ENCODE assay signal across 26 mouse cellular contexts in the genomic region with DNA sequence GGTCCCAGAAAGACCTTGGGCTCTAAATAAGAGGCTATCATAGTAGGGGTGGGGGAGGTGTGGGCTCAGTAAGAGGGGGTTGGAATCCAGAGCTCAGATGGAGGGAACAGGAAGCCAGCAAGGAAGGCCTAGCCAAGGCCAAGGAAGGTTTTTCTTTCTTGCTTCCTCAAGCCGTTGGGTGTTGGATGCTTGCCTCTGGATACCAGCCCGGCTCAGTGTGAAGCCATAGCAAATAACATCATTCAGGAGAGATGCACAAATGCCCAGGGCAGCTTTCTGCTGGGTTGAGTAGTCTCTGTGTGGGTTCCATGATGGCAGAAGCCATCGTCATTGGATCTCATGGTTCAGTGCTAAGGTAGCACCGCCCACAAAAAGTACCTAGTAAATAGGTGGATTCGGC.
"Had no signal": no experiment of that assay in that cellular context is flagged by ENCODE, and none has a peak within 500 bp of the region (broad histone marks: within the 10 kb centered on the region; RNA-seq: fewer than 3 reads in every experiment).

No protein-coding gene starts in this region.

- H3K27me3 ChIP-seq: lung, embryonic 15.5 days; neural tube, embryonic 12.5 days had no signal

- DNase-seq: liver; liver, embryonic 13.5 days; liver, postnatal 0 days; lung, adult 18-20 months; lung, adult 2 months; lung, embryonic 14.5 days; lung, postnatal 10 days; lung, postnatal 14 days; lung, postnatal 36 days; lung, postnatal 4 days; midbrain, embryonic 14.5 days had no signal

- H3K4me3 ChIP-seq: limb, embryonic 10.5 days; limb, embryonic 12.5 days; limb, embryonic 13.5 days; limb, embryonic 15.5 days; liver, embryonic 12.5 days; liver, embryonic 13.5 days; liver, embryonic 15.5 days; lung, embryonic 15.5 days; midbrain, embryonic 10.5 days; midbrain, embryonic 12.5 days; midbrain, embryonic 13.5 days; midbrain, embryonic 15.5 days; myocyte; neural tube, embryonic 12.5 days had no signal

- H3K27ac ChIP-seq: limb, embryonic 10.5 days; limb, embryonic 12.5 days; limb, embryonic 13.5 days; limb, embryonic 15.5 days; liver, embryonic 12.5 days; liver, embryonic 13.5 days; liver, embryonic 14.5 days; liver, embryonic 15.5 days; lung, embryonic 15.5 days; macrophage; midbrain, embryonic 10.5 days; midbrain, embryonic 12.5 days; midbrain, embryonic 13.5 days; midbrain, embryonic 15.5 days; neural tube, embryonic 12.5 days had no signal

- H3K4me1 ChIP-seq: liver, embryonic 12.5 days; liver, embryonic 13.5 days; liver, embryonic 15.5 days; lung, embryonic 15.5 days had no signal
